Mouse (Mus musculus): Measurements from ENCODE around the gene Col5a3. TPM values are rescaled to one million over a fixed set of nuclear protein-coding genes. Genes with fewer than 3 reads are reported as not detected.

Col5a3 gene
- polyA plus RNA-seq, 1 experiment = 1.3 TPM

- Histone ChIP-seq H3K27ac (ENCODE audit: insufficient read depth, low read length) (no peak overlapping the region), H3K4me1 (ENCODE audit: control insufficient read depth, insufficient read depth, low read length) (peaks cover 6% of the 10 kb centered on the region), H3K4me3 (ENCODE audit: insufficient read depth, low read length) (no peak overlapping the region)
- TF ChIP-seq CTCF (IDR thresholded peaks at IDR 0.05; ENCODE audit: extremely low read depth, insufficient read depth, low read length) (no peak), POLR2A (IDR thresholded peaks at IDR 0.05; ENCODE audit: extremely low read depth, insufficient read depth, low read length) (no peak)
Measured at GRCm38 (mm10) chr9:20810271-20810670, 4.6 kb downstream of the Col5a3 start.

DNA sequence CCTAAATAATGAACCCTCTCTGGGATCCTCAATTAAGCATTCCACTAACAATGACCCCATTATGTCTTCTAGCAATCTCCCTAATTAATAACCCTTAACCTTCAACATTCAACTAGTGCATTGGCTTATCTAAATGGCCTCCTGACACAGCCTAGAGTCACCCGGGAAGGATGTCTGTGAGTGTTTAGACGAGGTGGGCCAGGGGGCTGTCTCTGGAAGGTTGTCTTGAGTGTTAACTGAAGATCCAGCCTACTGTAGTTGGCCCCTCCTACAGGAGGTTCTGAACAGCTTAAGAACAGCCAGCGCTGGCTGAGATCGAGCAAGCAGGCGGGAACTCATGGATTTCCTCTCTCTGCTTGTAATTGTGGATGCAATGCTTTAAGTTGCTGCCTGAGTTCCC is 9.2 kb downstream of the Col5a3 start:
- H3K4me1 ChIP-seq (ENCODE audit: control insufficient read depth, insufficient read depth, low read length) = no peaks in the 10 kb centered on the region
- H3K27ac ChIP-seq (ENCODE audit: insufficient read depth, low read length) = no peak overlapping the region
- TF ChIP-seq CTCF (IDR thresholded peaks at IDR 0.05; ENCODE audit: extremely low read depth, insufficient read depth, low read length) = no peak
- no peak for TF ChIP-seq POLR2A (IDR thresholded peaks at IDR 0.05; ENCODE audit: extremely low read depth, insufficient read depth, low read length)
- H3K4me3 ChIP-seq (ENCODE audit: insufficient read depth, low read length) = no peak overlapping the region

DNA sequence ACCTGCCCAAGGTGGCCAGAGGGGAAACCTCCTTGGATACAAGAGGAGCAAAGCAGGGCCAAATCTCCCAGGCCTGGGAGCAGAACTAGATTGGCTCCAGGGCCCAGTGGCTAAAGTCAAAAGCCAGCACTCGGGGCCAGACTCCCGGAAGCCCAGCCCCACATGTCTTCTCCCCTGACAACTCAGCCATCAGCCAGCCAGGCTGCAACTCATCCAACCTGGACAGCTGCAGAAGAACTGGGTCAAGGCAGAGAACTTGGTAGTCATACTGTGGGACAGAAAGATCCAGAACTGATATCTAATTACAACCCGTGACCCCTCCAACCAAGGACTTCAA is 9.7 kb downstream of the Col5a3 start:
- no peak overlapping the region for H3K27ac ChIP-seq (ENCODE audit: insufficient read depth, low read length)
- TF ChIP-seq POLR2A (IDR thresholded peaks at IDR 0.05; ENCODE audit: extremely low read depth, insufficient read depth, low read length) (no peak), CTCF (IDR thresholded peaks at IDR 0.05; ENCODE audit: extremely low read depth, insufficient read depth, low read length) (no peak)
- H3K4me1 ChIP-seq (ENCODE audit: control insufficient read depth, insufficient read depth, low read length) = no peaks in the 10 kb centered on the region
- no peak overlapping the region for H3K4me3 ChIP-seq (ENCODE audit: insufficient read depth, low read length)

DNA sequence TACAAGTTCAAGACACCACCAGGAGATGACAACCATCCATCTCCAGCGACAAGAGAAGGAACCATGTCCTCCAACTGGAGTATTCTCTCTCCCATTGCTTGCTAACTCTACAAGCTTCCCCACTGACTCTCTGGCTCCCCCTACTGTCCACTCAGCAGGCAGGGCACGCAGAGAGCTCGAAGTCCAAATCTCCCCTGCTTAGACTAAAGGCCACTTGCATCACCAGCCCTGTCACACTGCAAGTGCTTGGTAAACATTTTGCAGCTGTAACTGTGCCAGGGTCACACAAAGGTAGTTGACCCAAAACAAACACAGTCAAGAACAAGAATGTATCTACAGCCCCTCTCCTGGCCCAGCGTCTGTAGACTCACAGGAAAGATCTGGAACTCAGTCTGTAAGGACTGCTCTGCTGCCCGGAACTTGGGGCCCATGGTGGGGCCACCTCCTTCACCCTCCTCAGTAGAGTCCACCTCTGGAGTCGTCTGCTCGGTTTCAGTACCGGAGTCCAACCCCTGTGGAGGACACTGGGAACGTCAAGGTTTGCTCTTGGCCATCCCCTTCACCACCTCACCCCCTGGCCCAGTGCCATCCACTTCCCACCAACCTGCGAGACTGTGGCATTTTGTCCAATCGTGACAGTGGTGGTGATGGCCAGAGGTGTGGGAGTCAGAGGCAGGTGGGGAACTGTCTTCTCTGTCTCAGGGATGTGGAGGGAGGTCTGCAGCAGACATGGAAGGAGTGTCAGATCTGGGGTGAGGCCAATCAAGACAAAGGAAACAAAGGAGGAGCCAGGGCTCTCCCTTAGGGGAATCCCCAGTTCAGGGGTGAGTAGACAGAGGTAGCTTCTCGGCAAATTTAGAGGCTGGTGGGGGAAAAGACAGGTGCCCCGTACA is 10.4 kb downstream of the Col5a3 start:
- H3K4me1 ChIP-seq (ENCODE audit: control insufficient read depth, insufficient read depth, low read length) = no peaks in the 10 kb centered on the region
- TF ChIP-seq POLR2A (IDR thresholded peaks at IDR 0.05; ENCODE audit: extremely low read depth, insufficient read depth, low read length) (no peak), CTCF (IDR thresholded peaks at IDR 0.05; ENCODE audit: extremely low read depth, insufficient read depth, low read length) (peak; percentile 95)
- no peak overlapping the region for H3K4me3 ChIP-seq (ENCODE audit: insufficient read depth, low read length)
- no peak overlapping the region for H3K27ac ChIP-seq (ENCODE audit: insufficient read depth, low read length)

GRCm38 (mm10) chr9:20794108-20794806 is 20.6 kb downstream of the Col5a3 start:
- TF ChIP-seq CTCF (IDR thresholded peaks at IDR 0.05; ENCODE audit: extremely low read depth, insufficient read depth, low read length) (no peak), POLR2A (IDR thresholded peaks at IDR 0.05; ENCODE audit: extremely low read depth, insufficient read depth, low read length) (no peak)
- H3K27ac ChIP-seq (ENCODE audit: insufficient read depth, low read length) = no peak overlapping the region

GRCm38 (mm10) chr9:20790345-20790744 is 24.5 kb downstream of the Col5a3 start:
- Histone ChIP-seq H3K27ac (ENCODE audit: insufficient read depth, low read length) (no peak overlapping the region), H3K4me3 (ENCODE audit: insufficient read depth, low read length) (no peak overlapping the region), H3K4me1 (ENCODE audit: control insufficient read depth, insufficient read depth, low read length) (no peaks in the 10 kb centered on the region)
- TF ChIP-seq POLR2A (IDR thresholded peaks at IDR 0.05; ENCODE audit: extremely low read depth, insufficient read depth, low read length) (no peak), CTCF (IDR thresholded peaks at IDR 0.05; ENCODE audit: extremely low read depth, insufficient read depth, low read length) (no peak)

More at GRCm38 (mm10) chr9:20794108-20794806, 20.6 kb downstream of the Col5a3 start:
- H3K4me1 ChIP-seq (ENCODE audit: control insufficient read depth, insufficient read depth, low read length) = no peaks in the 10 kb centered on the region
- no peak overlapping the region for H3K4me3 ChIP-seq (ENCODE audit: insufficient read depth, low read length)

DNA sequence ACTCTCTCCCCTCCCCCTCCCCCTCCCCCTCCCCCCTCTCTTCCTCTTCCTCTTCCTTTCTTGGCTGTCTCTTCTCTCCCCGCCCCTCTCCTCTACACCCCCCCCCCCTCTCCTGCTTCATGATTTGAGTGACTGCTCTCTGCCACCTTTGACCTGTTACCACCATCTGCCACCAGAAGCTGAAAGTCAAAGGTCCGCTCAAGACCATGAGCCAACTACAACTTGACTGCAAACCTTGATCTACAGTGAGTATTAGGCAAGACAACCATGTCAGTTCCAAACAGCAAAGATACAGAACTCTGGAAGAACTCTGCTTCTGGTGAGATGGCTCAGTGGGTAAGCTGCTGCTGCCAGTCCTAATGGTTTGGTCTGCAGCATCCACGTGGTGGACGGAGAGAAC is 25.2 kb downstream of the Col5a3 start:
- no peaks in the 10 kb centered on the region for H3K4me1 ChIP-seq (ENCODE audit: control insufficient read depth, insufficient read depth, low read length)
- H3K4me3 ChIP-seq (ENCODE audit: insufficient read depth, low read length) = no peak overlapping the region
- TF ChIP-seq CTCF (IDR thresholded peaks at IDR 0.05; ENCODE audit: extremely low read depth, insufficient read depth, low read length) (no peak), POLR2A (IDR thresholded peaks at IDR 0.05; ENCODE audit: extremely low read depth, insufficient read depth, low read length) (no peak)
- H3K27ac ChIP-seq (ENCODE audit: insufficient read depth, low read length) = no peak overlapping the region

GRCm38 (mm10) chr9:20787992-20788391 is 26.9 kb downstream of the Col5a3 start:
- H3K27ac ChIP-seq (ENCODE audit: insufficient read depth, low read length) = no peak overlapping the region
- TF ChIP-seq CTCF (IDR thresholded peaks at IDR 0.05; ENCODE audit: extremely low read depth, insufficient read depth, low read length) (no peak), POLR2A (IDR thresholded peaks at IDR 0.05; ENCODE audit: extremely low read depth, insufficient read depth, low read length) (no peak)
- H3K4me1 ChIP-seq (ENCODE audit: control insufficient read depth, insufficient read depth, low read length) = no peaks in the 10 kb centered on the region
- H3K4me3 ChIP-seq (ENCODE audit: insufficient read depth, low read length) = no peak overlapping the region

DNA sequence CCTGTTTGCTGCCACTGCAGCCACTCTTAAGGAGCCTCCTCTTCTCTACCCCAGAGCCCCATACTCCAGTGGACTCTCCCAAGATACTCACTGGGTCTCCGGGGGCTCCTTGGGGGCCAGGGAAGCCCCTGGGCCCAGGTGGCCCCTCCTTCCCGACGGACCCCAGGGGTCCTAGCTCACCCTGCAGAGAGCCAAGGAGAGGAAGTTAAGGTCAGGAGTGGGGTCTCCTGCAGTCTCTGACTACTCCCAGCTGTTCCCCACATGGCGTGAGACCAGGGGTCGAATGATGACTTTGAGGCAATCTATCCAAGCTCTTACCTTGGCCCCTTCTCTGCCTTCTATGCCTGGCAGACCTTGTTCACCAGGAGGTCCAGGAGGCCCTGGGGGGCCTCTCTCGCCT is 29.8 kb downstream of the Col5a3 start:
- Histone ChIP-seq H3K4me1 (ENCODE audit: control insufficient read depth, insufficient read depth, low read length) (no peaks in the 10 kb centered on the region), H3K4me3 (ENCODE audit: insufficient read depth, low read length) (no peak overlapping the region), H3K27ac (ENCODE audit: insufficient read depth, low read length) (no peak overlapping the region)
- TF ChIP-seq CTCF (IDR thresholded peaks at IDR 0.05; ENCODE audit: extremely low read depth, insufficient read depth, low read length) (no peak), POLR2A (IDR thresholded peaks at IDR 0.05; ENCODE audit: extremely low read depth, insufficient read depth, low read length) (no peak)

GRCm38 (mm10) chr9:20781286-20781685 is 33.6 kb downstream of the Col5a3 start:
- Histone ChIP-seq H3K27ac (ENCODE audit: insufficient read depth, low read length) (no peak overlapping the region), H3K4me1 (ENCODE audit: control insufficient read depth, insufficient read depth, low read length) (no peaks in the 10 kb centered on the region), H3K4me3 (ENCODE audit: insufficient read depth, low read length) (no peak overlapping the region)
- TF ChIP-seq POLR2A (IDR thresholded peaks at IDR 0.05; ENCODE audit: extremely low read depth, insufficient read depth, low read length) = no peak
- no peak for TF ChIP-seq CTCF (IDR thresholded peaks at IDR 0.05; ENCODE audit: extremely low read depth, insufficient read depth, low read length)
